Mouse (Mus musculus) retina, adult 2 months (tissue): ENCODE measurements at regions not wholly inside any gene's neighbourhood (a gene's known extent, or its start where the extent isn't known, plus 50 kb on each side); places are given as distances from the start of the nearest gene placed in this dataset.

Source experiments
- DNase-seq: peaks from one replicate; pipeline ENCODE4 v3.0.0-alpha.2; 2012; ENCODE audit warnings: low read depth, low spot score

GRCm38 (mm10) chr6:16575875-16576274, 322.4 kb downstream of the Tfec start:
- DNase-seq, result no peak

- DNase-seq, result no peak
These were observed 325.4 kb downstream of the Tfec start for GRCm38 (mm10) chr6:16572828-16573227.

DNA sequence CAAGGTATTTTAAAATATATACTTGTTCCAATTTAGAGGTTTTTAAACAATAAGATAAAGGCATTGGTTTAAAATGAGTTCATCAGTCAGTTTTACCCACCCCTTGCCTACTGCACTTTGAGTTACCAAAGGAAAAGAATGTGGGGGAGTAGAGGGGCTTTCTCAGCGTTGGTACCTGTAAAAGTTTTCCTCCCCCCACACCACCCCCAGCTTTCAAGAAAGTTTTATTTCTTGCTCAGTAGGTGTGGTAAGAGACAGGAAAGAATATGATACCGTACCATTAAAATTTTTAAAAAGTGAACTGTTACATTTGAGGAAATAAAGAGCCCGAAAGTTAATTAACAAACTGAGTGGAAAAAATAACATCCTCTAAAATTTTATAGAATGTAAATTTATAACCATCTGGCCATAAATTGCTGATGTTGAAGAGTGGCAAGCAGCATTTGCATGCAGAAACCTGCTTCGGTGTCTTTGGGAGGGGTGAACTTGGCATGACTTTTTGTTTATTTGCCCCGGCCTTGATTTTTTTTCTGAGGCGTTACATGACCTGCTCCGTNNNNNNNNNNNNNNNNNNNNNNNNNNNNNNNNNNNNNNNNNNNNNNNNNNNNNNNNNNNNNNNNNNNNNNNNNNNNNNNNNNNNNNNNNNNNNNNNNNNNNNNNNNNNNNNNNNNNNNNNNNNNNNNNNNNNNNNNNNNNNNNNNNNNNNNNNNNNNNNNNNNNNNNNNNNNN, 346.1 kb downstream of the Tfec start:
- no peak for DNase-seq

DNA sequence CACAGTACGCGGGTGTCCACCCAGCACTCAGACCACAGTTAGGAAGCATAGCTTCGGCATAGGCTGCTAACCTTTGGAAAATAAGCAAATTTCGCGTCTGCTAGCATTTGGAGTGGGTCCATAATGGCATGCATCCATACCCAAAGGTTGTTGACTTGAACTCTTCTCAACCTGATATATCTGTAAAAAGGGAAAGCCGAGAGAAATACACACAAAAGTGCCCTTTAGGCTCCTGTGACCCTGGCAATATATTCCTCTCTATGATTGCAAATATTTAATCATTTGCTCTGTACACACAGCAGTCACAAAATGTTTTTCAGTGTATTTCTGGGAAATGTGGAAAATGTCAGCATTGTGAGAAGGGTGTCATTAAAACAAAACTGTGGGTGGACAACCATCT, 347.1 kb downstream of the Tfec start:
- DNase-seq, result no peak

- DNase-seq, result no peak
These were observed 347.8 kb downstream of the Tfec start for GRCm38 (mm10) chr6:16550445-16550844.

DNA sequence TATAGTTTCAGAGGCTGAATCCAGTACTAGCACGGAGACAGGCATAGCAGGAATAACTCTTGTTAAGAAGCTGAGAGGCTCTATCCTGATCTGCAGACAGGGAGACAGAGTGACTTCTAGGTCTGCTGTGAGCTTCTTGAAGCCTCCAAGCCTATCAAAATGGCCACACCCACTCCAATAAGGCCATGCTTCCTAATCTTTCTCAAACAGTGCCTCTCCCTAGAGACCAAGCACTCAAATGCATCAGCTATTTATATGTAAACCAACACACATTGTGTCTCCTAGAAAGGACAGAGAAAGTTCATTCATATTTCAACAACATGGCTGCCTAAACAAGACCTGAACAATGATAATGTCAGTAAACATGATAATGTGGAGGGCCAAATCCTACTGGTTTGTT, 384.2 kb downstream of the Tfec start:
- no peak for DNase-seq

DNA sequence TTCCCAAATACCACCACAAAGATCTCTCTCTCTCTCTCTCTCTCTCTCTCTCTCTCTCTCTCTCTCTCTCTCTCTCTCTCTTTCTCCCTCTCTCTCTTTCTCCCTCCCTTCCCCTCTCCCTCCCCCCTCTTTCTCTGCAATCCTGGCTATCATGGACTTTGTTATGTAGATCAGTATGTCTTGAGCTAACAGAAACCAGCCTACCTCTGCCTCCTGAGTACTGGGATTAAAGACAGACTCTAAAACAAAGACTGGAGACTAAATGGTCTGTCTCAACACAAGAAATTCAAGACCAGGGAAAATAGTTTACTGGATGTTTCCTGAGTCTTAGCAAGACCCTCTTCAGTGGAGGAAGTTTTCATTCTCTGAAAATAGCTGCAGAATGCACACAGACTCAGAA, 384.7 kb downstream of the Tfec start:
- no peak for DNase-seq

- DNase-seq, result no peak
These were observed 394.4 kb downstream of the Tfec start for GRCm38 (mm10) chr6:16503836-16504235.

DNA sequence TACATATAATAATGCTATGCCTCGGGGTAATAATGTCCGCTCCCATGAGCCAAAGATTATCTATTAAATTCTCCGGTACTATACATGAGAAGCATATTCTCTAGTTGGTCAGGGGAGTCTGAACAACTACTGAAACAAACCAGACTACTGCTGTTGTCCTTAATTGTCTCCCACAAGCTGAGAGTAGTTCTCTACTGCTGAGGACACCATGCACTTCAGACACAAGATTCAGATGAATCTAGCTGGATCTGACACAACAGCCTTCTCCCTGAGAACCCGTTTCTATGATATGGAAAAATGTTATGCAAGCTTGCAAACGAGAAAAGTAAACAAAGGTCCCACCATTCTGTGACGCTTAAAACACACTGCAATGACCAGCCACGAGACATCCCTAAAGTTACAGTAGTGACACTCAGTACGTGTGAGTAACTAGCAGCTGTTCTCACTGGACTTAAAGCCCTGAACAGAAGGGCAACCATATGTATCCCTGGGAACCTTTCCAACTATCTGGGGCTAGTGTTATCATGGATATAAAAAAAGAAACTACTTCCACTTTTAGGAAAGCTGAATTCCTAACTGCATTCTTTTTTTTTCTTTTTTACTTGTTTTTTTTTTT, 411.1 kb downstream of the Tfec start:
- peak; percentile 3 for DNase-seq

- no peak for DNase-seq
These were observed 414.9 kb downstream of the Tfec start for GRCm38 (mm10) chr6:16483295-16483694.

DNA sequence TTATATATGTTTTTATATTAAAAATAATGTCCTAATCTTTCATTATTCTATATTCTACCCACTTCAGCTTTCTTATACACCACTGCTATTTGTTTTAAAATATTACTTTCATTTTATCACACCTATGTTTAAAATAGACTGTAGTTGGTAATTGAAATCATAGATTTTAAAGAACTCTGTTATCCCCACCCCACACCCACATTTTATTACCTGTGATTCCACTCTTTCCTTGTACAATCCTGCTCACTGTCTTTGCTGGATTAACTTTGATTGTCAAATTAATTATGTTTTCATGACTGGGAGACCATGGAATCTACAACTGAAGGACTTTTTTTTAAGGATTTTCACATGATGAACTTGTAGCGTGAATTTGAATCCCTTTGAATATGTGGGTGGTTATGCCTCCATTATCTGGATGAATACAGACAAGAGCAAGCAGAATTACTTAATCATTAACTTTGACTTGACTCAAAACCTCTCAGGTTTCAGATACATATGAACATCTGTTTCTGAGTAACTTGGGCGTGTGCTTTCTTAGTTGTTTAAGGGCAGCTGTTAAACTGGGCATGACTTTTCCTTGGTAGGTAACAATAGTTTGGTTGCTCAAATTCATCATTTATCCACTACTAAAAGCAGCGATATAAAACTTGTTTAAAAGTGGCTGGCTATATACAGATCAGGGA, 429.4 kb downstream of the Tfec start:
- no peak for DNase-seq

DNA sequence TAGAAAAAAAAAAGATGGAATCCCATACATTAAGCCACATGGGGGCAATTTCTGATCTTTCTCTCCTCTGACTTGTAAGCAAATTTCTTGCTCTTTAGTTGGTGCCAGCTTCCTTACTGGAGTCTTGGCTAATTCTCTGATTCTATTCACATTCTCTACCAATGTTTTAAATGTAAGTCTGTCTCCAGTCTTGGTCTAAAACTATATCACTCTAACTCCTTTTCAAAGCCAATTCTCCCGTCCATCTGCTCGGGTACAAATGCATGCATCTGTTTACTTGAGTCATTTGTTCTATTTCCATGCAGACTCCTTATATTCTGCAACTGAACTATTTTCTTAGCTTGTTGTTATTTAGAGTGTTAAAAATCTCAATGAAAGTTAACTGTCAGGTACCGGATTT, 440.0 kb downstream of the Tfec start:
- DNase-seq, result no peak
